In genomic region chr6:52478624-52479023, GRCm38 (mm10) we compare ENCODE assay signal across 17 mouse cellular contexts.
DNase-seq lines count a peak whose midpoint lies in the region; ATAC-seq and TF ChIP-seq lines count a peak whose summit lies in the region.
"Had no signal": no experiment of that assay in that cellular context is flagged by ENCODE, and none has a peak within 500 bp of the region (broad histone marks: within the 10 kb centered on the region; RNA-seq: fewer than 3 reads in every experiment).

No protein-coding gene starts in this region.

- no peak for TF ChIP-seq EP300 in stomach, postnatal 0 days (optimal IDR thresholded peaks at IDR 0.05)

- H3K27ac ChIP-seq in heart, embryonic 13.5 days (replicated peaks), result peak overlapping the region; percentile 33; the same call in 1 of the 2 replicates
- H3K27ac ChIP-seq in lung, embryonic 15.5 days, result peak overlapping the region; percentile 48
- H3K27ac ChIP-seq in intestine, embryonic 16.5 days (ENCODE audit: low read length), result peak overlapping the region; percentile 10; the same call in 1 of the 2 replicates
- peak overlapping the region; percentile 25; the same call in 1 of the 2 replicates for H3K27ac ChIP-seq in stomach, postnatal 0 days (replicated peaks)
- H3K27ac ChIP-seq: embryonic facial prominence, embryonic 13.5 days; limb, embryonic 15.5 days; midbrain, embryonic 10.5 days had no signal

- no peak for ATAC-seq in heart, embryonic 13.5 days (ENCODE audit: extremely low read depth, insufficient number of reproducible peaks, low FRiP score, low TSS enrichment)
- no peak for ATAC-seq in lung, embryonic 15.5 days (ENCODE audit: borderline replicate concordance, extremely low read depth, low FRiP score, low TSS enrichment)
- no peak for ATAC-seq in intestine, embryonic 16.5 days
- no peak for ATAC-seq in stomach, postnatal 0 days (ENCODE audit: low FRiP score, low TSS enrichment)
- ATAC-seq: forebrain, postnatal 0 days; hindbrain, embryonic 16.5 days had no signal

- H3K27me3 ChIP-seq in heart, embryonic 13.5 days (replicated peaks), result 0 out of 2 replicates have a peak, but pooled peaks cover 3% of the 10 kb centered on the region
- H3K27me3 ChIP-seq in lung, embryonic 15.5 days, result no peaks in the 10 kb centered on the region
- H3K27me3 ChIP-seq in intestine, embryonic 16.5 days (replicated peaks; ENCODE audit: control insufficient read depth, insufficient read depth, low read length), result peaks cover 12% of the 10 kb centered on the region; the same call in 1 of the 2 replicates
- H3K27me3 ChIP-seq in stomach, postnatal 0 days (ENCODE audit: control insufficient read depth, insufficient read depth, low read length), result no peaks in the 10 kb centered on the region
- H3K27me3 ChIP-seq: embryonic facial prominence, embryonic 13.5 days had no signal

- TF ChIP-seq CTCF in stomach, postnatal 0 days (IDR thresholded peaks at IDR 0.05; ENCODE audit: low read depth), result no peak

- no peak for DNase-seq in heart, postnatal 10 days
- no peak for DNase-seq in lung, postnatal 36 days
- DNase-seq in stomach, postnatal 0 days (ENCODE audit: low spot score), result no peak
- no peak for DNase-seq in embryo, embryonic 11 days
- DNase-seq: B cell, adult 2 months; cerebellum, adult 8-10 months; forebrain, postnatal 0 days; right cerebral cortex, postnatal 25 days; thymus, adult 2 months had no signal

- H3K4me1 ChIP-seq in heart, embryonic 13.5 days, result peaks cover 13% of the 10 kb centered on the region
- H3K4me1 ChIP-seq in lung, embryonic 15.5 days, result peaks cover 36% of the 10 kb centered on the region; the same call in 1 of the 2 replicates
- H3K4me1 ChIP-seq in intestine, embryonic 16.5 days (ENCODE audit: control insufficient read depth, insufficient read depth, low read length), result peaks cover 21% of the 10 kb centered on the region
- H3K4me1 ChIP-seq in stomach, postnatal 0 days (replicated peaks; ENCODE audit: control insufficient read depth, insufficient read depth), result no peaks in the 10 kb centered on the region

- H3K9ac ChIP-seq in heart, embryonic 13.5 days, result no peak overlapping the region
- no peak overlapping the region for H3K9ac ChIP-seq in lung, embryonic 15.5 days
- H3K9ac ChIP-seq in intestine, embryonic 16.5 days (ENCODE audit: low read depth, low read length), result no peak overlapping the region
- H3K9ac ChIP-seq in stomach, postnatal 0 days (ENCODE audit: low read length), result no peak overlapping the region
- H3K9ac ChIP-seq: embryonic facial prominence, embryonic 13.5 days; forebrain, postnatal 0 days; limb, embryonic 15.5 days had no signal

- H3K4me2 ChIP-seq in heart, embryonic 13.5 days, result no peak overlapping the region; the same call in 1 of the 2 replicates
- H3K4me2 ChIP-seq in lung, embryonic 15.5 days, result no peak overlapping the region
- H3K4me2 ChIP-seq in intestine, embryonic 16.5 days (ENCODE audit: low read depth, low read length), result no peak overlapping the region
- no peak overlapping the region for H3K4me2 ChIP-seq in stomach, postnatal 0 days (replicated peaks; ENCODE audit: low read depth)
- H3K4me2 ChIP-seq: embryonic facial prominence, embryonic 13.5 days; limb, embryonic 15.5 days had no signal

- H3K36me3 ChIP-seq in heart, embryonic 13.5 days, result no peaks in the 10 kb centered on the region
- no peaks in the 10 kb centered on the region for H3K36me3 ChIP-seq in lung, embryonic 15.5 days
- H3K36me3 ChIP-seq in intestine, embryonic 16.5 days (ENCODE audit: control insufficient read depth, insufficient read depth, low read length), result no peaks in the 10 kb centered on the region
- H3K36me3 ChIP-seq in stomach, postnatal 0 days (ENCODE audit: control insufficient read depth, insufficient read depth, low read length), result no peaks in the 10 kb centered on the region
- H3K36me3 ChIP-seq: embryonic facial prominence, embryonic 13.5 days; heart, embryonic 10.5 days; limb, embryonic 15.5 days; midbrain, embryonic 10.5 days had no signal

- H3K4me3 ChIP-seq in heart, embryonic 13.5 days, result no peak overlapping the region
- H3K4me3 ChIP-seq in lung, embryonic 15.5 days, result no peak overlapping the region
- H3K4me3 ChIP-seq in intestine, embryonic 16.5 days (ENCODE audit: low read length), result no peak overlapping the region
- no peak overlapping the region for H3K4me3 ChIP-seq in stomach, postnatal 0 days (ENCODE audit: low read depth, low read length)
- H3K4me3 ChIP-seq: embryonic facial prominence, embryonic 13.5 days; heart, embryonic 10.5 days; limb, embryonic 15.5 days; midbrain, embryonic 10.5 days had no signal

- WGBS in heart, embryonic 13.5 days, result 64% methylated on average over 2 of the region's 2 CpGs
- WGBS in lung, embryonic 15.5 days, result 81% methylated on average over 2 of the region's 2 CpGs
- WGBS in intestine, embryonic 16.5 days, result 82% methylated on average over 2 of the region's 2 CpGs
- WGBS in stomach, postnatal 0 days, result 72% methylated on average over 2 of the region's 2 CpGs

- H3K9me3 ChIP-seq in heart, embryonic 13.5 days, result no peaks in the 10 kb centered on the region
- no peaks in the 10 kb centered on the region for H3K9me3 ChIP-seq in lung, embryonic 15.5 days
- no peaks in the 10 kb centered on the region for H3K9me3 ChIP-seq in intestine, embryonic 16.5 days (ENCODE audit: control insufficient read depth, low read length)
- H3K9me3 ChIP-seq in stomach, postnatal 0 days (ENCODE audit: control insufficient read depth, low read length), result no peaks in the 10 kb centered on the region
- H3K9me3 ChIP-seq: embryonic facial prominence, embryonic 13.5 days; heart, embryonic 10.5 days; limb, embryonic 15.5 days; midbrain, embryonic 10.5 days had no signal

- intact Hi-C loops in heart, postnatal 10 days (cut with DNase I), result no loop called here
